10 mouse cellular contexts compared by ENCODE assay signal in genomic region chr14:46914356-46914755, GRCm38 (mm10). TPM values are rescaled to one million over a fixed set of nuclear protein-coding genes. Genes with fewer than 3 reads are reported as not detected.
A peak's percentile ranks its signal among the peaks of the same experiment; 100 is the strongest.
DNase-seq lines count a peak whose midpoint lies in the region; ATAC-seq and TF ChIP-seq lines count a peak whose summit lies in the region.
"Had no signal": no experiment of that assay in that cellular context is flagged by ENCODE, and none has a peak within 500 bp of the region (broad histone marks: within the 10 kb centered on the region; RNA-seq: fewer than 3 reads in every experiment).

No protein-coding gene starts in this region.

- peaks cover 4% of the 10 kb centered on the region; the same call in 1 of the 2 replicates for H3K36me3 ChIP-seq in heart, embryonic 11.5 days (ENCODE audit: control insufficient read depth, insufficient read depth, low read length)
- no peaks in the 10 kb centered on the region for H3K36me3 ChIP-seq in midbrain, embryonic 11.5 days (ENCODE audit: control insufficient read depth, insufficient read depth, low read length)
- H3K36me3 ChIP-seq in midbrain, embryonic 15.5 days (replicated peaks) = no peaks in the 10 kb centered on the region
- H3K36me3 ChIP-seq: hindbrain, embryonic 12.5 days had no signal

- no peak for TF ChIP-seq POLR2A in cerebellum, adult 2 months (IDR thresholded peaks at IDR 0.05; ENCODE audit: borderline replicate concordance, insufficient read depth, low read length)

- WGBS in heart, embryonic 11.5 days (ENCODE audit: insufficient replicate concordance) = 69% methylated on average over 6 of the region's 6 CpGs
- WGBS in midbrain, embryonic 11.5 days = 78% methylated on average over 6 of the region's 6 CpGs
- 60% methylated on average over 6 of the region's 6 CpGs for WGBS in midbrain, embryonic 15.5 days
- 5% methylated on average over 6 of the region's 6 CpGs for WGBS in cerebellum, adult 2 months

- TF ChIP-seq CTCF in cerebellum, adult 2 months (IDR thresholded peaks at IDR 0.05; ENCODE audit: borderline replicate concordance, insufficient read depth, low read depth, low read length) = no peak

- no peak overlapping the region for H3K27ac ChIP-seq in heart, embryonic 11.5 days (ENCODE audit: low read depth, low read length)
- no peak overlapping the region for H3K27ac ChIP-seq in midbrain, embryonic 11.5 days (ENCODE audit: low read depth, low read length)
- no peak overlapping the region for H3K27ac ChIP-seq in midbrain, embryonic 15.5 days
- no peak overlapping the region for H3K27ac ChIP-seq in cerebellum, adult 2 months (ENCODE audit: insufficient read depth, low read length)
- H3K27ac ChIP-seq: hindbrain, embryonic 12.5 days; liver, embryonic 14.5 days had no signal

- no peaks in the 10 kb centered on the region for H3K27me3 ChIP-seq in heart, embryonic 11.5 days (ENCODE audit: control insufficient read depth, insufficient read depth, low read length)
- H3K27me3 ChIP-seq in midbrain, embryonic 11.5 days (ENCODE audit: control insufficient read depth, insufficient read depth, low read length) = no peaks in the 10 kb centered on the region
- H3K27me3 ChIP-seq in midbrain, embryonic 15.5 days (replicated peaks) = no peaks in the 10 kb centered on the region
- no peaks in the 10 kb centered on the region for H3K27me3 ChIP-seq in cerebellum, adult 2 months (ENCODE audit: control insufficient read depth, insufficient read depth, low read length)
- H3K27me3 ChIP-seq: hindbrain, embryonic 12.5 days had no signal

- ATAC-seq in heart, embryonic 11.5 days (replicated peaks; ENCODE audit: insufficient number of reproducible peaks, low FRiP score, low TSS enrichment) = no peak
- no peak for ATAC-seq in midbrain, embryonic 11.5 days (ENCODE audit: low FRiP score)
- no peak for ATAC-seq in midbrain, embryonic 15.5 days (replicated peaks)

- no peak overlapping the region for H3K4me2 ChIP-seq in heart, embryonic 11.5 days
- no peak overlapping the region for H3K4me2 ChIP-seq in midbrain, embryonic 11.5 days
- H3K4me2 ChIP-seq in midbrain, embryonic 15.5 days = no peak overlapping the region
- H3K4me2 ChIP-seq: hindbrain, embryonic 12.5 days had no signal

- no peaks in the 10 kb centered on the region for H3K9me3 ChIP-seq in heart, embryonic 11.5 days (replicated peaks; ENCODE audit: control insufficient read depth, low read length)
- no peaks in the 10 kb centered on the region for H3K9me3 ChIP-seq in midbrain, embryonic 11.5 days (ENCODE audit: control insufficient read depth, low read length)
- no peaks in the 10 kb centered on the region for H3K9me3 ChIP-seq in midbrain, embryonic 15.5 days
- H3K9me3 ChIP-seq: hindbrain, embryonic 12.5 days had no signal

- intact Hi-C loops in heart, postnatal 14 days (cut with DNase I) = no loop called here

- peak; percentile 38 for DNase-seq in heart, adult 8-10 months (ENCODE audit: low spot score)
- DNase-seq in midbrain, embryonic 11.5 days (ENCODE audit: low spot score, missing footprints) = peak; percentile 73
- DNase-seq in cerebellum, adult 2 months = peak; percentile 64 to 82
- peak; percentile 19 to 38 for DNase-seq in heart, postnatal 14 days
- no peak for DNase-seq in right cerebral cortex, postnatal 10 days (ENCODE audit: low spot score in 2 of 2)
- DNase-seq: right cerebral cortex, postnatal 14 days had no signal

- H3K4me3 ChIP-seq in heart, embryonic 11.5 days (ENCODE audit: low read depth, low read length) = no peak overlapping the region
- H3K4me3 ChIP-seq in midbrain, embryonic 11.5 days (ENCODE audit: low read depth, low read length) = no peak overlapping the region
- no peak overlapping the region for H3K4me3 ChIP-seq in midbrain, embryonic 15.5 days
- no peak overlapping the region for H3K4me3 ChIP-seq in cerebellum, adult 2 months (replicated peaks; ENCODE audit: insufficient read depth, low read depth, low read length)
- H3K4me3 ChIP-seq: hindbrain, embryonic 12.5 days had no signal

- H3K4me1 ChIP-seq in heart, embryonic 11.5 days (ENCODE audit: control insufficient read depth, insufficient read depth, low read length) = peaks cover 11% of the 10 kb centered on the region; the same call in 1 of the 2 replicates
- no peaks in the 10 kb centered on the region for H3K4me1 ChIP-seq in midbrain, embryonic 11.5 days (ENCODE audit: control insufficient read depth, insufficient read depth, low read length)
- no peaks in the 10 kb centered on the region for H3K4me1 ChIP-seq in midbrain, embryonic 15.5 days
- peaks cover 18% of the 10 kb centered on the region for H3K4me1 ChIP-seq in cerebellum, adult 2 months (ENCODE audit: control insufficient read depth, insufficient read depth, low read length)
- H3K4me1 ChIP-seq: hindbrain, embryonic 12.5 days had no signal

- H3K9ac ChIP-seq in heart, embryonic 11.5 days (ENCODE audit: low read depth, low read length) = no peak overlapping the region
- no peak overlapping the region for H3K9ac ChIP-seq in midbrain, embryonic 11.5 days (ENCODE audit: low read length)
- no peak overlapping the region for H3K9ac ChIP-seq in midbrain, embryonic 15.5 days
- H3K9ac ChIP-seq: hindbrain, embryonic 12.5 days; liver, embryonic 14.5 days had no signal

RNA-seq across cellular contexts. Expression of gene Samd4, which starts 31.7 kb away (rescaled TPM):
- 10 to 100 TPM; 60.6 to 71.1 (median 65.1) TPM for total RNA-seq in heart, adult 8-10 months (2022)
- 8.9 and 13.1 TPM in 2 replicates for polyA plus RNA-seq in heart, embryonic 11.5 days (2014; fragmentation: Nextera tagmentation; extraction: Ambion mirVana)
- polyA plus RNA-seq in midbrain, embryonic 11.5 days (2014; fragmentation: Nextera tagmentation; extraction: Ambion mirVana) = 2.7 and 2.8 TPM in 2 replicates
- 4.2 and 4.5 TPM in 2 replicates for polyA plus RNA-seq in midbrain, embryonic 15.5 days (2015; fragmentation: Nextera tagmentation; extraction: Ambion mirVana)
- 23.8 and 24.0 TPM in 2 replicates for polyA plus RNA-seq in cerebellum, adult 2 months (2012; rRNA removed)
- 10 to 100 TPM; 53.4 to 54.8 TPM for total RNA-seq in heart, postnatal 14 days (2021)

Comparison
In these comparisons a context has a peak if more than half of its experiments do, and no peak if none do; other contexts are left out.
1. DNase-seq: peak in heart, adult 8-10 months (single experiment), midbrain, embryonic 11.5 days (single experiment), cerebellum, adult 2 months (2 of 2) and heart, postnatal 14 days (2 of 2); none in right cerebral cortex, postnatal 10 days (0 of 2).